Comparison of ENCODE assay signal across 8 mouse cellular contexts in genomic region chr12:59067095-59067494, GRCm38 (mm10). TPM values are rescaled to one million over a fixed set of nuclear protein-coding genes. Genes with fewer than 3 reads are reported as not detected.
DNase-seq lines count a peak whose midpoint lies in the region; ATAC-seq and TF ChIP-seq lines count a peak whose summit lies in the region.

No protein-coding gene starts in this region.

- peak overlapping the region; percentile 93 for H3K27ac ChIP-seq in hindbrain, embryonic 13.5 days
- peak overlapping the region; percentile 33; the same call in 1 of the 2 replicates for H3K27ac ChIP-seq in thymus, adult 2 months (ENCODE audit: control insufficient read depth, insufficient read depth, low read length)

- no peak for TF ChIP-seq POLR2A in lung, adult 2 months (IDR thresholded peaks at IDR 0.05; ENCODE audit: borderline replicate concordance, extremely low read depth, low read depth, low read length)
- no peak for TF ChIP-seq POLR2A in thymus, adult 2 months (IDR thresholded peaks at IDR 0.05; ENCODE audit: control insufficient read depth, extremely low read depth, insufficient read depth, low read length, poor library complexity)

- peaks cover 38% of the 10 kb centered on the region for H3K36me3 ChIP-seq in hindbrain, embryonic 13.5 days
- H3K36me3 ChIP-seq in thymus, adult 2 months (ENCODE audit: control insufficient read depth, insufficient read depth, low read length) = peaks cover 41% of the 10 kb centered on the region

- peak overlapping the region; percentile 96 for H3K4me3 ChIP-seq in lung, adult 2 months (replicated peaks; ENCODE audit: extremely low read depth, low read depth, low read length)
- H3K4me3 ChIP-seq in hindbrain, embryonic 13.5 days = peak overlapping the region; percentile 99
- peak overlapping the region; percentile 79 for H3K4me3 ChIP-seq in thymus, adult 2 months (ENCODE audit: control insufficient read depth, insufficient read depth, low read length)

- peaks cover 4% of the 10 kb centered on the region for H3K4me1 ChIP-seq in lung, adult 2 months (ENCODE audit: control insufficient read depth, insufficient read depth, low read length)
- peaks cover 11% of the 10 kb centered on the region for H3K4me1 ChIP-seq in hindbrain, embryonic 13.5 days (replicated peaks)
- no peaks in the 10 kb centered on the region for H3K4me1 ChIP-seq in thymus, adult 2 months (replicated peaks; ENCODE audit: control insufficient read depth, insufficient read depth, low read length)

- DNase-seq in lung, adult 2 months = no peak
- DNase-seq in lung, adult 18-20 months = no peak
- peak; percentile 51 for DNase-seq in embryo, embryonic 11 days
- peak; percentile 32 for DNase-seq in lung, postnatal 14 days
- peak; percentile 58 for DNase-seq in thymus, adult 2 months
- no peak for DNase-seq in B cell, adult 2 months
- DNase-seq in cerebellum, postnatal 36 days = no peak

- no peaks in the 10 kb centered on the region for H3K9me3 ChIP-seq in hindbrain, embryonic 13.5 days

- 0 out of 2 replicates have a peak, but pooled peaks cover 3% of the 10 kb centered on the region for H3K27me3 ChIP-seq in hindbrain, embryonic 13.5 days
- H3K27me3 ChIP-seq in thymus, adult 2 months (ENCODE audit: control insufficient read depth, insufficient read depth, low read length) = no peaks in the 10 kb centered on the region

- TF ChIP-seq CTCF in lung, adult 2 months (IDR thresholded peaks at IDR 0.05; ENCODE audit: insufficient read depth, low read length) = no peak
- no peak for TF ChIP-seq CTCF in thymus, adult 2 months (IDR thresholded peaks at IDR 0.05; ENCODE audit: borderline replicate concordance, control insufficient read depth, extremely low read depth, insufficient read depth, low read length, poor library complexity)

- 0% methylated on average over 41 of the region's 41 CpGs for WGBS in lung, adult 2 months
- WGBS in hindbrain, embryonic 13.5 days = 0% methylated on average over 41 of the region's 41 CpGs
- WGBS in thymus, adult 2 months = under 1% methylated on average over 41 of the region's 41 CpGs

- peak; percentile 70 for ATAC-seq in hindbrain, embryonic 13.5 days (ENCODE audit: low FRiP score)

- H3K4me2 ChIP-seq in hindbrain, embryonic 13.5 days = peak overlapping the region; percentile 88

- H3K9ac ChIP-seq in hindbrain, embryonic 13.5 days = peak overlapping the region; percentile 99

RNA-seq across cellular contexts. Expression of gene Pnn, which starts 0.4 kb away (rescaled TPM):
- 12.4 and 18.6 TPM in 2 replicates for polyA plus RNA-seq in lung, adult 2 months (2012; rRNA removed)
- 106 and 113 TPM in 2 replicates for polyA plus RNA-seq in hindbrain, embryonic 13.5 days (2015; fragmentation: Nextera tagmentation; extraction: Ambion mirVana)
- 32.2 and 34.0 TPM in 2 replicates for polyA plus RNA-seq in thymus, adult 2 months (2012; rRNA removed)

RNA-seq across cellular contexts. Expression of gene Trappc6b, which starts 5.8 kb away (rescaled TPM):
- polyA plus RNA-seq in lung, adult 2 months (2012; rRNA removed) = 87.9 and 113 TPM in 2 replicates
- 157 and 158 TPM in 2 replicates for polyA plus RNA-seq in hindbrain, embryonic 13.5 days (2015; fragmentation: Nextera tagmentation; extraction: Ambion mirVana)
- 57.6 and 63.3 TPM in 2 replicates for polyA plus RNA-seq in thymus, adult 2 months (2012; rRNA removed)

RNA-seq across cellular contexts. Expression of gene Mia2, which starts 28.5 kb away (rescaled TPM):
- 19.7 and 32.8 TPM in 2 replicates for polyA plus RNA-seq in lung, adult 2 months (2012; rRNA removed)
- 38.1 and 42.3 TPM in 2 replicates for polyA plus RNA-seq in hindbrain, embryonic 13.5 days (2015; fragmentation: Nextera tagmentation; extraction: Ambion mirVana)
- polyA plus RNA-seq in thymus, adult 2 months (2012; rRNA removed) = 67.8 and 68.0 TPM in 2 replicates

RNA-seq across cellular contexts. Expression of gene Gemin2, which starts 53.9 kb away (rescaled TPM):
- polyA plus RNA-seq in lung, adult 2 months (2012; rRNA removed) = 1.9 and 2.9 TPM in 2 replicates
- 17.4 and 17.5 TPM in 2 replicates for polyA plus RNA-seq in hindbrain, embryonic 13.5 days (2015; fragmentation: Nextera tagmentation; extraction: Ambion mirVana)
- polyA plus RNA-seq in thymus, adult 2 months (2012; rRNA removed) = 5.2 and 5.9 TPM in 2 replicates

RNA-seq across cellular contexts. Expression of gene Sec23a, which starts 55.3 kb away (rescaled TPM):
- 8.6 and 13.0 TPM in 2 replicates for polyA plus RNA-seq in lung, adult 2 months (2012; rRNA removed)
- polyA plus RNA-seq in hindbrain, embryonic 13.5 days (2015; fragmentation: Nextera tagmentation; extraction: Ambion mirVana) = 107 and 111 TPM in 2 replicates
- polyA plus RNA-seq in thymus, adult 2 months (2012; rRNA removed) = 9.7 and 10.8 TPM in 2 replicates

Comparison
In these comparisons a context has a peak if more than half of its experiments do, and no peak if none do; other contexts are left out.
1. DNase-seq: peak in embryo, embryonic 11 days (single experiment), lung, postnatal 14 days (single experiment) and thymus, adult 2 months (single experiment); none in lung, adult 2 months (single experiment), lung, adult 18-20 months (0 of 2), B cell, adult 2 months (0 of 2) and cerebellum, postnatal 36 days (0 of 2).
2. Peak in every context shown above with its lines, with median percentiles within 50 percentile points of each other: H3K4me3 ChIP-seq.